Mouse (Mus musculus) gonadal fat pad, adult 2 months (tissue): ENCODE data around the gene Tspear. TPM values are rescaled to one million over a fixed set of nuclear protein-coding genes. Genes with fewer than 3 reads are reported as not detected.
"Not testable (repeated sequence)": the region's sequence is repeated elsewhere in the genome, so short reads cannot be mapped to it uniquely, and the experiment has no call there.

ENCODE experiments used
- DNase-seq: peaks from one replicate; pipeline ENCODE4 v3.0.0-alpha.2; 2012; ENCODE audit warnings: low read depth
- polyA plus RNA-seq: library from polyadenylated mRNA; depleted of rRNA; stranded (reverse); fragments of >200 nt; gene quantifications from 2 replicates; pipeline ENCODE4 v1.2.3, GENCODE M21; 2012

The Tspear gene
- polyA plus RNA-seq, 1 experiment, result 0.54 TPM

GRCm38 (mm10) chr10:77711157-77711556 lies 24.8 kb downstream of the Tspear start, which contains the start of gene Gm10024:
Gm10024 (plus strand) TSS chr10:77711457.
- DNase-seq, result not testable (repeated sequence)

GRCm38 (mm10) chr10:77713734-77714133 lies 27.4 kb downstream of the Tspear start:
- no peak for DNase-seq

- no peak for DNase-seq
Measured at GRCm38 (mm10) chr10:77715507-77715906, 29.1 kb downstream of the Tspear start, which contains the start of gene Gm10142. Gm10142 (plus strand) TSS chr10:77715807.

GRCm38 (mm10) chr10:77720299-77720698 lies 33.9 kb downstream of the Tspear start, which contains the start of gene Krtap12-1:
Krtap12-1 (plus strand) TSS chr10:77720599.
- DNase-seq, result not testable (repeated sequence)

DNA sequence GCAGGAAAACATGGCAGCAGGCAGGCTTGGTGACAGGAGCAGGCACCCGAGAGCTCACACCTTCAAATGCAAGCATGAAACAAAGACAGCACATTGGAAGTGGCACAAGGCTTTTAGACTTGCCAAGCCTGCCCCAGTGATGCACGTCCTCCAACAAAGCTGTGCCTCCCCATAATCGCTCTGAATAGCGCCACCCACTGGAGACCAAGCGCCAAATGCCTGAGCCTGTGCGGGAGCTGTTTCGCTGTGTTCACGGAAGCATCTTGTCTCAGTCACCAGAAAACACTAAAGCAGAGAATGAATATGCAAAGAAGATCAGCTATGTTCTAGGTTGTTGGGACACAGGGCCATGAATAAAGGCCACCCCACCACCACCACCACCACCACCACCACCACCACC lies 38.5 kb downstream of the Tspear start:
- DNase-seq, result no peak

GRCm38 (mm10) chr10:77726186-77726585 lies 39.8 kb downstream of the Tspear start, which contains the start of gene Gm10100:
Gm10100 (plus strand) TSS chr10:77726486.
- DNase-seq, result no peak

- DNase-seq, result no peak
Measured at GRCm38 (mm10) chr10:77728280-77728679, 41.9 kb downstream of the Tspear start.

GRCm38 (mm10) chr10:77729241-77729640 lies 42.9 kb downstream of the Tspear start:
- no peak for DNase-seq

GRCm38 (mm10) chr10:77735928-77736327 lies 49.6 kb downstream of the Tspear start:
- no peak for DNase-seq

DNA sequence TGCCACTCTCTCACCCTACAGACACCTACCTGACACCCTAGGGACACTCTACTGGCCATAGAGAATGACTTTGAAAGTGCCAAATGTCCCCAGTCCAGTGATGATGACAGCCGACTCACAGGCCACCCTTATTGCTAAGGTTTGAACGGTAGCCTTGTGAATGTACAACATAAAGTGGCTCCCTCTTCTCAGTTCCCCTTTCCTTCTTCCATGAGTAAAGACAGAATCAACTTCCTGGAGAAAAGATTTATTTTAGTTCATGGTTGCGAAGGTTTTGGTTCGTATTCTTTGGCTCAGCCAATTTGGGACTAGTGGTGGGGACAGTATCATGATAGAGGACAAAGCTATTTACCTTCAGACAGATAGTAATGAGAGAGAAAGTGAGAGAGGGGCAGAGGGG lies 52.6 kb downstream of the Tspear start:
- no peak for DNase-seq

GRCm38 (mm10) chr10:77741924-77742688 lies 55.7 kb downstream of the Tspear start, which contains the start of gene Gm18596:
Gm18596 (minus strand) TSS chr10:77742638.
- DNase-seq, result not testable (repeated sequence)

DNA sequence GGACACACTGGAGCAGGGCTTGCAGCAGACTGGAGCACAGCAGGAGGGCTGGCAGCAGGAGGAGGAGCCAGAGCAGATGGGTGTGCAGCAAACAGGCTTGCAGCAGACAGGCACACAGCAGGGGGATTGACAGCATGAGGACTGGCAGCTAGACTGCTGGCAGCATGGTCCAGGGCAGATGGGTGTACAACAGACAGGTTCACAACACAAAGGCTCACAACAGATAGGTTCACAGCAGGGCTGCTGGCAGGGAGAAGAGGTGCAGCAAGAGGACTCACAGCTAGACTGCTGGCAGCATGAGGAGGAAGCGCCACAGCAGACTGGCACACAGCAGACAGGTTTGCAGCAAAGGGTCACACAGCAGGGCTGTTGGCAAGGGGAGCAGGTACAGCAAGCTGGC lies 64.3 kb downstream of the Tspear start:
- not testable (repeated sequence) for DNase-seq

- not testable (repeated sequence) for DNase-seq
Measured at GRCm38 (mm10) chr10:77751254-77751653, 64.9 kb downstream of the Tspear start, which contains the start of gene Gm9736. Gm9736 (minus strand) TSS chr10:77751354.

- DNase-seq, result not testable (repeated sequence)
Measured at GRCm38 (mm10) chr10:77752312-77752711, 65.9 kb downstream of the Tspear start.

GRCm38 (mm10) chr10:77753448-77753847 lies 67.1 kb downstream of the Tspear start:
- DNase-seq, result no peak

GRCm38 (mm10) chr10:77759582-77759981 lies 73.2 kb downstream of the Tspear start, which contains the start of gene Gm3233:
Gm3233 (minus strand) TSS chr10:77759682.
- DNase-seq, result not testable (repeated sequence)

DNA sequence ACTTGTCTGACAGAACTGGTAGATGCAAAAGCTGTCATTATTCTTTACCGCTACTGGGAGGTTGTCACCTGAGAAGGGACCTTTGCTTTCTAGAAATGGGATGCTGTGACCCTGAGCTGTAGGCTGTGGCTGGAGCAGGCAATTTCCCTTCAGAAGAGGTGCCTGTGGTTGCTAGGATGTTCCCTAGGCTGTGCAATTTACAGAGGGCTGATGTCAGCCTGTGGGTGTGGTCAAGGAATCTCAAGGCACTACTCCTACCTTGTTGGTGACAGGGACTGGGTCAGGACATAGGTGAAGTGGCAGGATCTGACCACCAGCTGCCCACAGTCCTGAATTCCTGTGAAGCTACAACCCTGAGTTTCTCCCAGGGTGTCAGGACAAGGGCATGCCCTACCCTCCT lies 83.4 kb downstream of the Tspear start:
- DNase-seq, result no peak

DNA sequence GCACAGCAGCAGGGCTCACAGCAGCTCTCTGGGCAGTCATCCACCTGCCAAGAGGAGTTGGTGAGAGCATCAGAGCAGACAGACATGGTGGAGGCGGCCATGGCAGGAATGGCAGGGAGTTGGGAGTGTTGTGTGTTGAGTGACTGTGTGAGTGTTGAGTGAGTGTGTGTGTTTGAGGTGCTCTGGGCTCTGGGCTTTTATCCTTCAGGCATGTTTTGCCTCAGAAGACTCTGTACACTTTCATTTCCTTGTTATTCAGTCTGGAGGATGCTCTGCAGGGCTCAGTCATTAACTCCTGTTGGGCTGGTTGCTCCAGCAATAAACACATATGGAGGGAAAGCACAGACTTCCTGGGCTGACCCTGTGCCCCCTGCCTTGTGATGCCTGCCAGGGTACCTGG lies 84.9 kb downstream of the Tspear start, which contains the start of gene Gm3238:
Gene Gm3238 (minus strand): TSS at position 101 of the 400 bp plus-strand sequence.
- not testable (repeated sequence) for DNase-seq

DNA sequence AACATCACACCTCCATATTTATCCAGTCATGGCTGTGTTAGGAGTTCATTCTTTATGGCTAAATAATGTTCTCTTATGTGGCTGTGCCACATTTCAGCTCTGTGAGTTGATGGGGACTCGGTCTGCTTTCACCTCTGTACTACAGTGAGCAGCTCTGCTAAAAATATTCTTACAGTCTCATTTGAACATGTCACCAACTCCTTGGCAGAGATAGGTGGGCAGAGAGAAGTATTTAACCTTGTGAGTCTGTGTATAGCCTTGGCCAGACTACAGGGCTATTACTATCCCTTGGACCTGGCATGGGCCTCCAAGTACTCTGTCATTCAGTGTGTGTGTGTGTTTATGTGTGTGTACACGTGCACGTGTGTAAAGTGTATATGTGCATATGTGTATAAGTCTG lies 85.8 kb downstream of the Tspear start:
- not testable (repeated sequence) for DNase-seq

- not testable (repeated sequence) for DNase-seq
Measured at GRCm38 (mm10) chr10:77776844-77777243, 90.5 kb downstream of the Tspear start, which contains the start of gene Gm7138. Gm7138 (minus strand) TSS chr10:77776944.

DNA sequence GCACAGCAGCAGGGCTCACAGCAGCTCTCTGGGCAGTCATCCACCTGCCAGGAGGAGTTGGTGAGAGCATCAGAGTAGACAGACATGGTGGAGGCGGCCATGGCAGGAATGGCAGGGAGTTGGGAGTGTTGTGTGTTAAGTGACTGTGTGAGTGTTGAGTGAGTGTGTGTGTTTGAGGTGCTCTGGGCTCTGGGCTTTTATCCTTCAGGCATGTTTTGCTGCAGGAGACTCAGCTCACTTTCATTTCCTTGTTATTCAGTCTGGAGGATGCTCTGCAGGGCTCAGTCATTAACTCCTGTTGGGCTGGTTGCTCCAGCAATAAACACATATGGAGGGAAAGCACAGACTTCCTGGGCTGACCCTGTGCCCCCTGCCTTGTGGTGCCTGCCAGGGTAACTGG lies 96.1 kb downstream of the Tspear start, which contains the start of gene Gm3250:
Gene Gm3250 (minus strand): TSS at position 101 of the 400 bp plus-strand sequence.
- DNase-seq, result not testable (repeated sequence)

- DNase-seq, result not testable (repeated sequence)
Measured at GRCm38 (mm10) chr10:77783396-77783795, 97.0 kb downstream of the Tspear start.

DNA sequence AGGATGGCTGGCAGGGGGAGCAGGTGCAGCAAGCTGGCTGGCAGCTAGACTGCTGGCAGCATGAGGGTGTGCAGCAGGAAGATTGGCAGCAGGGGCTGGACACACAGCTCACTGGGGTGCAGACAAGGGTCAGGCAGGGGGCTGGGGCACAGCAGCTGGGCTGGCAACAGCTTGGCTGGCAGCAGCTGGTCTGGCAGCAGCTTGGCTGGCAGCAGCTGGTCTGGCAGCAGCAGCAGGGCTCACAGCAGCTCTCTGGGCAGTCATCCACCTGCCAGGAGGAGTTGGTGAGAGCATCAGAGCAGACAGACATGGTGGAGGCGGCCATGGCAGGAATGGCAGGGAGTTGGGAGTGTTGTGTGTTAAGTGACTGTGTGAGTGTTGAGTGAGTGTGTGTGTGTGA lies 101.5 kb downstream of the Tspear start, which contains the start of gene Gm7137:
Gene Gm7137 (minus strand): TSS at position 325 of the 400 bp plus-strand sequence.
- DNase-seq, result not testable (repeated sequence)
